Mouse (Mus musculus) intestine, postnatal 0 days (tissue): ENCODE measurements around the gene St6galnac4. TPM values are rescaled to one million over a fixed set of nuclear protein-coding genes. Genes with fewer than 3 reads are reported as not detected.
A peak's percentile ranks its signal among the peaks of the same experiment; 100 is the strongest.

Source experiments
- ATAC-seq: fragments of 200-750 bp; cut with Nextera tagmentation; 2 replicates; pipeline ENCODE4 v1.8.0; 2017; ENCODE audit warnings: mild to moderate bottlenecking, moderate TSS enrichment, moderate library complexity
- H3K27ac ChIP-seq: fragments of 300-500 bp; sonication (generic); 2 replicates; pipeline ENCODE4 v1.5.1; 2014; ENCODE audit warnings: mild to moderate bottlenecking, low read depth, low read length, moderate library complexity
- H3K27me3 ChIP-seq: fragments of 300-500 bp; sonication (generic); replicated peaks from 2 replicates; pipeline ENCODE4 v1.6.1; 2014; ENCODE audit warnings: low read length, mixed read lengths; ENCODE audit not compliant: control insufficient read depth, insufficient read depth
- H3K36me3 ChIP-seq: fragments of 300-500 bp; sonication (generic); 2 replicates; pipeline ENCODE4 v1.6.1; 2014; ENCODE audit warnings: mild to moderate bottlenecking, moderate library complexity; ENCODE audit not compliant: control insufficient read depth, insufficient read depth
- H3K4me1 ChIP-seq: fragments of 300-500 bp; sonication (generic); replicated peaks from 2 replicates; pipeline ENCODE4 v1.6.1; 2014; ENCODE audit warnings: antibody characterized with exemption, low read length, mixed read lengths; ENCODE audit not compliant: control insufficient read depth, insufficient read depth
- H3K4me2 ChIP-seq: fragments of 300-500 bp; sonication (generic); replicated peaks from 2 replicates; pipeline ENCODE4 v1.6.1; 2014; ENCODE audit warnings: low read depth, mild to moderate bottlenecking, moderate library complexity
- H3K4me3 ChIP-seq: fragments of 300-500 bp; sonication (generic); 2 replicates; pipeline ENCODE4 v1.5.1; 2014; ENCODE audit warnings: low read depth, low read length
- H3K9ac ChIP-seq: fragments of 300-500 bp; sonication (generic); 2 replicates; pipeline ENCODE4 v1.6.1; 2014; ENCODE audit warnings: mild to moderate bottlenecking, low read depth, low read length
- H3K9me3 ChIP-seq: fragments of 300-500 bp; sonication (generic); 2 replicates; pipeline ENCODE4 v1.6.1; 2016; ENCODE audit warnings: mixed run types; ENCODE audit not compliant: control insufficient read depth
- CTCF ChIP-seq: sonication (generic); IDR thresholded peaks from 2 replicates; pipeline ENCODE4 v1.5.1; 2016; ENCODE audit warnings: low read depth, mild to moderate bottlenecking, control low read depth, antibody characterized with exemption, moderate library complexity
- WGBS: fragments of 180-500 bp; shearing (Covaris S2); extraction: QIAGEN DNeasy Blood & Tissue Kit; methylation state at CpG from one replicate; pipeline ENCODE4 v1.1.7; 2014; 5-methylcytosine and 5-hydroxymethylcytosine counted together
- polyA plus RNA-seq: library from polyadenylated mRNA; unstranded; fragments of >200 nt; fragmentation: Nextera tagmentation; extraction: Ambion mirVana; gene quantifications from 2 replicates; pipeline ENCODE4 v1.2.1, GENCODE M21; 2015

Gene St6galnac4
- polyA plus RNA-seq, 1 experiment from 2014 or later, result 6.6 TPM

DNA sequence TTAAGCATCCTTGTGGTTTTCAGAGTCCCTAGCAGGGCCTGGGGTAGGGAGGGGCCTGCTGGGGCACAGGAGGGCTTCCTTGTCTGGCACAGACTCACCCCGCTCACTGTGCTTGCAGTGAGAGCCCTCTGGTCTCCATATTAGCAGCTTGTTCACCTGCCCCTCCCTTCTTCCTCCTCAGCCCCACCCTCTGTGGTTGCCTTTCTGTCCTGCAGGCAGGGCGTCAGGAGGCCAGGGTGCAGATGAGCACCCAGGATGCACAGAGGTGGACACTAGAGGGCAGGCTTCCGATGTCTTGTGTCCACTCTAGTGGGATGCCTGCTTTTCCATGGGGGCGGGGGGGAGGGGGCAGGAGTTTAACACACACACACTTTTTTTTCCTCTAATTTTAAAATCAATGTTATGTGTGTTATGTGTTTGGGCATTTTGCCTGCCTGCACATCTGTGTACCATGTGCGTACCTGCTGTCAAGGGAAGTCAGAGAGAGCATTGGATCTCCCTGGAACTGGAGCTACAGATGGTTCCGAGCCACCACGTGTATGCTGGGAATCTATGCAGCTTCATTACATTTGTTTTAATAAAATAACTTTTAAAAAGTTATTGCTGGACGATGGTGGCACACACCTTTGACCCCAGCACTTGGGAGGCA lies 14.6 kb downstream of the St6galnac4 start:
- Histone ChIP-seq H3K36me3 (peaks cover 3% of the 10 kb centered on the region; the same call in 1 of the 2 replicates), H3K27me3 (no peaks in the 10 kb centered on the region), H3K4me3 (no peak overlapping the region), H3K4me2 (peak overlapping the region; percentile 35; the same call in 1 of the 2 replicates), H3K4me1 (no peaks in the 10 kb centered on the region), H3K27ac (no peak overlapping the region), H3K9me3 (no peaks in the 10 kb centered on the region), H3K9ac (no peak overlapping the region)
- WGBS, result 41% methylated on average over 8 of the region's 8 CpGs
- ATAC-seq, result peak; percentile 61
- TF ChIP-seq CTCF, result peak; percentile 71

DNA sequence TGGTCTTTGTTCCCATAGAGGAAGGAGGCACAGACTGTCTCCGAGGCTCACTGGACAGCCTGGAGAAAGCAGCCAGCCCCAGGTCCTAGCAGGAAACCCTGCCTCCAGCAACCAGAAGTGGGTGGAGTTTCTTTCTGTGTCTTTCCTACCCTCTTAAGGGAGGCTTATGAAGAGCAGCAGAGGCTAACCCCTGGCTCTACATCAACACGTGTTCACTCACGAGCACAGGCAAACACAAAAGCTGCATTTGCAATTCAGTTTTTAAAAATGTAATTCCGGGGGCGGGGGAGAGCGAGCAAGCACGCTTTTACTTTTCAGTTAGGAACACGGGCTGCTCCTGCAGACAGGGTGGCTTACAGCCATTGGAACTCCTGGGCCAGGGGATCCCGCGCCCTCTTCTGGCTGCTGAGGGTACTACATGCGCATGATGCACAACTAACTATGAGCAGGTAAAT lies 15.7 kb downstream of the St6galnac4 start:
- Histone ChIP-seq H3K27ac (no peak overlapping the region), H3K9me3 (no peaks in the 10 kb centered on the region), H3K4me1 (no peaks in the 10 kb centered on the region), H3K9ac (no peak overlapping the region), H3K36me3 (peaks cover 3% of the 10 kb centered on the region; the same call in 1 of the 2 replicates), H3K4me3 (peak overlapping the region; percentile 23; the same call in 1 of the 2 replicates), H3K27me3 (peaks cover 3% of the 10 kb centered on the region; the same call in 1 of the 2 replicates), H3K4me2 (peak overlapping the region; percentile 51)
- 4% methylated on average over 11 of the region's 11 CpGs for WGBS
- peak; percentile 93 for TF ChIP-seq CTCF
- peak; percentile 37; the same call in 1 of the 2 replicates for ATAC-seq

DNA sequence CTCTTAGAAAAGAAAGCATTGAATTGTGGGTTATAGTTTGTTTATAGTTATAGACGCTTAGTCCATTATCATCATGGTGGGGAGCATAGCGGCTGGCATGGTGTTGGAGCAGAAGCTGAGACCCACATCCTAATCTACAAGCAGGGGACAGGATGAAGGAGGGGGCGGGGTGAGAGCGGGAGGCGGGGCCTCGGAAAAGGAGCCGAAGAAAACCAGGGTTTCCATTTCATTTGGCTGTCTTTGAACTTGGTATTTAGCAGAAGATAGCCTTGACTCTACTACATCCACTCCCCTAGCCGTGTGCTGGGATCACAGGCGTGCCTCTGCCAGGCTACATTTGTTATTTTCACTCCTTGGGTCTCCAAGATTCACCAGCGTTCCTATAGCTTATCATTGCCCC lies 17.7 kb downstream of the St6galnac4 start:
- Histone ChIP-seq H3K4me3 (no peak overlapping the region), H3K9me3 (no peaks in the 10 kb centered on the region), H3K9ac (no peak overlapping the region), H3K36me3 (no peaks in the 10 kb centered on the region), H3K4me2 (no peak overlapping the region), H3K4me1 (peaks cover 6% of the 10 kb centered on the region; the same call in 1 of the 2 replicates), H3K27me3 (peaks cover 7% of the 10 kb centered on the region; the same call in 1 of the 2 replicates), H3K27ac (no peak overlapping the region)
- no peak for ATAC-seq
- TF ChIP-seq CTCF, result no peak
- 44% methylated on average over 10 of the region's 10 CpGs for WGBS

DNA sequence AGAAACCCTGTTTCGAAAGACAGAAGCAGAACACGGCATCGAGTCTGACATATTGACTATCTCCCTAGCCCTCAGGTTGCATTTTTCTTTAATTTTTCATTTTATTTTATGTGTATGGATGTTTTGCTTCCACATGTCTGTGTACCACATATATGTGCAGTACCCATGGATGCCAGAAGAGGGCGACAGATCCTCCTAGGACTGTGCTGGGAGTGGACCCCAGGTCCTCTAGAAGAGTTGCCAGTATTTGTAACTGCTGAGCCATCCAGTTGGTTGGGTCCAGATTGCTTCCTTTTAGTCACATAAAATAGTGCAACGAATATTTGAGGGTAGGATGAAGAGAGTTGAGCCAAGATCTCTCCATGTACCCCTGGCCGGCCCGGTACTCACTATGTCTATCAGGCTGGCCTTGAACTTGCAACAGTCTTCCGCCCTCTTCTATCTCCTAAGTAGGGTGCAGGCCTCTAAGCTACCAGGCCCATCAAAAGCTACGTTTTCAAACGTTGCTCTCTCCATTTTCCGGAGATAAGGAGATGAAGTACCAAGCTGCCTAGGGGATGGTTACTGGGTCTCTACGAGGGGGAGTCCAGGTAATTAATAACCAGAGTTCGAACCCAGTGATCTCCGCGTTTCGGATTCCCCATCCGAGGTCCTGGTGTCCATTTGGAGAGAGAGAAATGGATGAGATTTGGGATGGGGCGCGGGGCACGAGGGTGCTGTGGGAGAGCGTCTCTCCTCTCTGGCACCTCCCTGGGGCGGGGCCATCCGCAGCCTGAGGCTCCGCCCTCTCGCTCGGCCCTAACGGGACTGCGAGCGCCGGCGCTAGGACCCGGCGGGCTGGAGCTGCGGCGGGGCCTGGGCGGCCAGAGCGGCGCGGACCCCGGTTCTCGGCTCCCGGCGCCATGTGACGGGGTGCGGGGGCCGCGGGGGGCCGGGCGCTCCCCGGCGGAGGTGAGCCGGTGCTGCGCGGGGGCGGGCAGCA lies 19.6 kb downstream of the St6galnac4 start:
- Histone ChIP-seq H3K27ac (peak overlapping the region; percentile 28; the same call in 1 of the 2 replicates), H3K9ac (peak overlapping the region; percentile 59), H3K4me2 (peak overlapping the region; percentile 90), H3K27me3 (peaks cover 7% of the 10 kb centered on the region; the same call in 1 of the 2 replicates), H3K4me1 (peaks cover 6% of the 10 kb centered on the region; the same call in 1 of the 2 replicates), H3K9me3 (no peaks in the 10 kb centered on the region), H3K4me3 (peak overlapping the region; percentile 65), H3K36me3 (no peaks in the 10 kb centered on the region)
- 14% methylated on average over 53 of the region's 55 CpGs for WGBS
- peak; percentile 75 for TF ChIP-seq CTCF
- ATAC-seq, result peak; percentile 50

- Histone ChIP-seq H3K4me2 (peak overlapping the region; percentile 90), H3K4me1 (peaks cover 6% of the 10 kb centered on the region; the same call in 1 of the 2 replicates), H3K36me3 (no peaks in the 10 kb centered on the region), H3K4me3 (peak overlapping the region; percentile 65), H3K9me3 (no peaks in the 10 kb centered on the region), H3K27ac (peak overlapping the region; percentile 28; the same call in 1 of the 2 replicates), H3K9ac (peak overlapping the region; percentile 59), H3K27me3 (peaks cover 7% of the 10 kb centered on the region; the same call in 1 of the 2 replicates)
- WGBS, result 8% methylated on average over 34 of the region's 34 CpGs
- ATAC-seq, result 0 out of 2 replicates have a peak, but pooled peaks have one; percentile 1
- no peak for TF ChIP-seq CTCF
Measured at GRCm38 (mm10) chr2:32607262-32607947, 20.5 kb downstream of the St6galnac4 start.
